Mouse (Mus musculus): Measurements from ENCODE around the gene Sptan1.
A peak's percentile ranks its signal among the peaks of the same experiment; 100 is the strongest.

DNA sequence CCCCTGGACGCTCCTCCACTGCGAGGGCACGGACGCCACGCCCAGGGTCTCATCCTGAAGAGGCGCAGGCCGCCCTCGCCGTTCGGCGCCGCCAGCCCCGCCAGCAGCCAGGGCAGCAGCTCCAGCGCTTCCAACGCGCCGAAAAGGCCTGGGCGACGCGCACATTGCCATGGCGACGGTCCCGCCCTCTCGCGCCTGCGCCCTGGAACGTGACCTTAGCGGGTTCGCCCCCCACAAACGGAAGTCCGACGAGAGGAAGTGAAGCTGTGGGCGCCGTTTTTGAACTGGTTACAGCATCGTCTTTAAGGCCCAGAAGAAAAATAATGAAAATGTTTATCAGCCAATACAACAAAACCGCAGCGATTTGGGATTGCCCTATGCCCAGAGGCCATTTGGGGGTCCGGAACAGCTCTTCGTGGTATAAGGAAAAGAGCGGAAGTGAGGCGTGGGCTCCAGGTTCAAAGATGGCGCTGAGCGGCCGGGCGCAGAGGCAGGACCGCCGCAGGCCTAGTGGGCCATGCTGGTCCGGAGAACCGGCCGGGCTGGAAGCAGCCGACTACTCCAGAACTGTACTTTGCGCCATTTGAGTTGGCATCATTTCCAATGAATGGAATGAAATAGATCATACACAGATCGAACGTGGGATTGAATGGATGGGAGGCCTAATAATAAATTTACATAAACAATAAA lies 83.5 kb downstream of the Sptan1 start, which contains the start of gene Wdr34:
- TF ChIP-seq CTCF (IDR thresholded peaks at IDR 0.05; ENCODE audit: low read depth) (no peak), EP300 (IDR thresholded peaks at IDR 0.05; ENCODE audit: low read depth) (0 out of 2 replicates have a peak, but pooled peaks have one; percentile 9)
